Mouse (Mus musculus) heart, embryonic 11.5 days (tissue): ENCODE results near the gene Rasa2. TPM values are rescaled to one million over a fixed set of nuclear protein-coding genes. Genes with fewer than 3 reads are reported as not detected.

Experiments used
- ATAC-seq: fragments of 200-750 bp; cut with Nextera tagmentation; replicated peaks from 2 replicates; pipeline ENCODE4 v1.8.0; 2017; ENCODE audit warnings: moderate library complexity; ENCODE audit not compliant: insufficient number of reproducible peaks, low FRiP score, low TSS enrichment
- H3K27ac ChIP-seq: fragments of 300-500 bp; sonication (generic); 2 replicates; pipeline ENCODE4 v1.5.1; 2014; ENCODE audit warnings: mild to moderate bottlenecking, low read depth, low read length
- H3K27me3 ChIP-seq: fragments of 300-500 bp; sonication (generic); 2 replicates; pipeline ENCODE4 v1.6.1; 2014; ENCODE audit warnings: mild to moderate bottlenecking, low read length, mixed read lengths; ENCODE audit not compliant: control insufficient read depth, insufficient read depth
- H3K36me3 ChIP-seq: fragments of 300-500 bp; sonication (generic); 2 replicates; pipeline ENCODE4 v1.6.1; 2014; ENCODE audit warnings: mild to moderate bottlenecking, low read length, moderate library complexity, mixed read lengths; ENCODE audit not compliant: control insufficient read depth, insufficient read depth
- H3K4me1 ChIP-seq: fragments of 300-500 bp; sonication (generic); 2 replicates; pipeline ENCODE4 v1.6.1; 2014; ENCODE audit warnings: low read length; ENCODE audit not compliant: control insufficient read depth, insufficient read depth
- H3K4me2 ChIP-seq: fragments of 300-500 bp; sonication (generic); 2 replicates; pipeline ENCODE4 v1.6.1; 2014; ENCODE audit warnings: mild to moderate bottlenecking, moderate library complexity
- H3K4me3 ChIP-seq: fragments of 300-500 bp; sonication (generic); 2 replicates; pipeline ENCODE4 v1.5.1; 2014; ENCODE audit warnings: low read depth, low read length
- H3K9ac ChIP-seq: fragments of 300-500 bp; sonication (generic); 2 replicates; pipeline ENCODE4 v1.6.1; 2014; ENCODE audit warnings: mild to moderate bottlenecking, low read depth, low read length, moderate library complexity
- H3K9me3 ChIP-seq: fragments of 300-500 bp; sonication (generic); replicated peaks from 2 replicates; pipeline ENCODE4 v1.6.1; 2016; ENCODE audit warnings: low read length; ENCODE audit not compliant: control insufficient read depth
- WGBS: fragments of 180-500 bp; shearing (Covaris S2); extraction: QIAGEN DNeasy Blood & Tissue Kit; methylation state at CpG from one replicate; pipeline ENCODE4 v1.1.7; 2014; ENCODE audit not compliant: insufficient replicate concordance; 5-methylcytosine and 5-hydroxymethylcytosine counted together
- polyA plus RNA-seq: library from polyadenylated mRNA; unstranded; fragments of >200 nt; fragmentation: Nextera tagmentation; extraction: Ambion mirVana; gene quantifications from 2 replicates; pipeline ENCODE4 v1.2.1, GENCODE M21; 2014

The Rasa2 gene
- polyA plus RNA-seq, 1 experiment from 2014 or later = 16.3 TPM

- H3K36me3 ChIP-seq = no peaks in the 10 kb centered on the region
- 85% methylated on average over 6 of the region's 6 CpGs for WGBS
- H3K9me3 ChIP-seq = no peaks in the 10 kb centered on the region
- H3K9ac ChIP-seq = no peak overlapping the region
- no peaks in the 10 kb centered on the region for H3K27me3 ChIP-seq
- no peak for ATAC-seq
- no peak overlapping the region for H3K27ac ChIP-seq
- H3K4me3 ChIP-seq = no peak overlapping the region
- no peaks in the 10 kb centered on the region; the same call in 1 of the 2 replicates for H3K4me1 ChIP-seq
- H3K4me2 ChIP-seq = no peak overlapping the region
Measured at GRCm38 (mm10) chr9:96535431-96535830, 96.0 kb downstream of the Rasa2 start.

- Histone ChIP-seq H3K4me2 (no peak overlapping the region), H3K36me3 (no peaks in the 10 kb centered on the region), H3K27ac (no peak overlapping the region), H3K4me3 (no peak overlapping the region), H3K9ac (no peak overlapping the region), H3K4me1 (no peaks in the 10 kb centered on the region; the same call in 1 of the 2 replicates), H3K9me3 (no peaks in the 10 kb centered on the region), H3K27me3 (no peaks in the 10 kb centered on the region)
- ATAC-seq = no peak
- WGBS = 76% methylated on average over 4 of the region's 4 CpGs
Measured at GRCm38 (mm10) chr9:96534256-96534655, 97.2 kb downstream of the Rasa2 start.

- ATAC-seq = no peak
- no peaks in the 10 kb centered on the region for H3K36me3 ChIP-seq
- no peaks in the 10 kb centered on the region for H3K27me3 ChIP-seq
- no peak overlapping the region for H3K9ac ChIP-seq
- no peaks in the 10 kb centered on the region for H3K9me3 ChIP-seq
- no peak overlapping the region for H3K27ac ChIP-seq
- H3K4me3 ChIP-seq = no peak overlapping the region
- no peaks in the 10 kb centered on the region; the same call in 1 of the 2 replicates for H3K4me1 ChIP-seq
- 70% methylated on average over 6 of the region's 6 CpGs for WGBS
- H3K4me2 ChIP-seq = no peak overlapping the region
Measured at GRCm38 (mm10) chr9:96533476-96533875, 97.9 kb downstream of the Rasa2 start.

GRCm38 (mm10) chr9:96532531-96532930, 98.9 kb downstream of the Rasa2 start:
- 66% methylated on average over 4 of the region's 4 CpGs for WGBS
- H3K4me1 ChIP-seq = no peaks in the 10 kb centered on the region; the same call in 1 of the 2 replicates
- no peak overlapping the region for H3K27ac ChIP-seq

GRCm38 (mm10) chr9:96530674-96531081, 100.7 kb downstream of the Rasa2 start:
- no peak overlapping the region for H3K4me3 ChIP-seq
- no peak for ATAC-seq
- H3K4me1 ChIP-seq = no peaks in the 10 kb centered on the region
- H3K27me3 ChIP-seq = no peaks in the 10 kb centered on the region
- no peaks in the 10 kb centered on the region for H3K36me3 ChIP-seq
- H3K4me2 ChIP-seq = no peak overlapping the region
- no peak overlapping the region for H3K9ac ChIP-seq
- H3K9me3 ChIP-seq = no peaks in the 10 kb centered on the region
- 75% methylated on average over 11 of the region's 11 CpGs for WGBS
- no peak overlapping the region for H3K27ac ChIP-seq

More at GRCm38 (mm10) chr9:96532531-96532930, 98.9 kb downstream of the Rasa2 start:
- no peaks in the 10 kb centered on the region for H3K9me3 ChIP-seq
- no peaks in the 10 kb centered on the region for H3K27me3 ChIP-seq
- H3K36me3 ChIP-seq = no peaks in the 10 kb centered on the region
- H3K9ac ChIP-seq = no peak overlapping the region
- no peak overlapping the region for H3K4me2 ChIP-seq
- no peak for ATAC-seq
- no peak overlapping the region for H3K4me3 ChIP-seq

GRCm38 (mm10) chr9:96529961-96530673, 101.3 kb downstream of the Rasa2 start:
- no peak overlapping the region for H3K9ac ChIP-seq
- ATAC-seq = no peak
- 67% methylated on average over 10 of the region's 10 CpGs for WGBS
- H3K27ac ChIP-seq = no peak overlapping the region
- no peaks in the 10 kb centered on the region for H3K4me1 ChIP-seq
- H3K9me3 ChIP-seq = no peaks in the 10 kb centered on the region
- H3K27me3 ChIP-seq = no peaks in the 10 kb centered on the region
- H3K36me3 ChIP-seq = no peaks in the 10 kb centered on the region
- H3K4me2 ChIP-seq = no peak overlapping the region
- no peak overlapping the region for H3K4me3 ChIP-seq

- Histone ChIP-seq H3K27ac (no peak overlapping the region), H3K9me3 (no peaks in the 10 kb centered on the region), H3K36me3 (no peaks in the 10 kb centered on the region), H3K4me3 (no peak overlapping the region), H3K4me2 (no peak overlapping the region), H3K9ac (no peak overlapping the region), H3K4me1 (no peaks in the 10 kb centered on the region), H3K27me3 (no peaks in the 10 kb centered on the region)
- WGBS = 67% methylated on average over 4 of the region's 4 CpGs
- ATAC-seq = no peak
Measured at GRCm38 (mm10) chr9:96526011-96526410, 105.4 kb downstream of the Rasa2 start.

GRCm38 (mm10) chr9:96524972-96525506, 106.4 kb downstream of the Rasa2 start, which contains the start of gene Gm28729:
TSS of gene Gm28729 (minus strand) at chr9:96525264.
- ATAC-seq = no peak
- no peaks in the 10 kb centered on the region for H3K4me1 ChIP-seq
- no peak within 1 kb of the TSS for H3K4me3 ChIP-seq
- no peaks in the 10 kb centered on the region for H3K36me3 ChIP-seq
- H3K4me2 ChIP-seq = no peak within 1 kb of the TSS
- H3K9me3 ChIP-seq = no peaks in the 10 kb centered on the region
- no peak within 1 kb of the TSS for H3K9ac ChIP-seq
- H3K27ac ChIP-seq = no peak within 1 kb of the TSS
- WGBS = 58% methylated on average over 12 of the region's 12 CpGs
- H3K27me3 ChIP-seq = no peaks in the 10 kb centered on the region

GRCm38 (mm10) chr9:96523148-96523547, 108.3 kb downstream of the Rasa2 start:
- Histone ChIP-seq H3K9ac (no peak overlapping the region), H3K4me1 (no peaks in the 10 kb centered on the region), H3K27ac (no peak overlapping the region), H3K36me3 (no peaks in the 10 kb centered on the region), H3K4me2 (no peak overlapping the region), H3K9me3 (no peaks in the 10 kb centered on the region), H3K4me3 (no peak overlapping the region), H3K27me3 (no peaks in the 10 kb centered on the region)
- no peak for ATAC-seq
- 84% methylated on average over 5 of the region's 5 CpGs for WGBS
